Mouse (Mus musculus): ENCODE results near the gene Fam20a.

GRCm38 (mm10) chr11:109721320-109721780 lies 729 bp downstream of the Fam20a start:
- no peak for TF ChIP-seq GATA1 (IDR thresholded peaks at IDR 0.05; ENCODE audit: borderline replicate concordance, low read length)
- no peak for TF ChIP-seq FLI1 (IDR thresholded peaks at IDR 0.05; ENCODE audit: low read length)
